ENCODE assay signal across 22 mouse cellular contexts in the genomic region with DNA sequence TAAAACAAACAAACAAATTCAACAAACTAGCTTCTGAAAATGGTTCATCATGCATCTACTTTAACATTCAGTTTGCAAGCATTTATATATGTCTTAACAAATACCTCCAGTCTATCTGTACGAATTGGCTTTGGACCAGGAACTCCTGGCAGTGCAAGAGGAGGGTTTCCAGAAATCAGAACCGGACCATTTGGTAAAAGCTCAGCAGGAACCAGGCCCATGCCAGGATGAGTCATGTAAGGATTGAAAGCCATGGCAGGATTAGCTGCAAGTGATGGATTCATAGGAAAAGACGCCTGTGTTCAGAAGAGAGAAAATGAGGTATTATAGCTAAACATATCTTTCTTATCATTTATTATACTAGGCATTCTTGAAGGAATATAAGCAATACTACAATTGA.
A peak's percentile ranks its signal among the peaks of the same experiment; 100 is the strongest.
DNase-seq lines count a peak whose midpoint lies in the region; ATAC-seq and TF ChIP-seq lines count a peak whose summit lies in the region.
"Had no signal": no experiment of that assay in that cellular context is flagged by ENCODE, and none has a peak within 500 bp of the region (broad histone marks: within the 10 kb centered on the region; RNA-seq: fewer than 3 reads in every experiment).

No protein-coding gene starts in this region.

- no peak overlapping the region for H3K4me3 ChIP-seq in layer of hippocampus, adult 2 months
- no peak overlapping the region for H3K4me3 ChIP-seq in midbrain, embryonic 10.5 days
- H3K4me3 ChIP-seq: forebrain, embryonic 15.5 days; heart, adult 2 months; heart, embryonic 13.5 days; left cerebral cortex, adult 2 months had no signal

- H3K27ac ChIP-seq in layer of hippocampus, adult 2 months: no peak overlapping the region
- H3K27ac ChIP-seq in midbrain, embryonic 10.5 days (replicated peaks): no peak overlapping the region
- H3K27ac ChIP-seq: forebrain, embryonic 15.5 days; heart, adult 2 months; heart, embryonic 13.5 days; hindbrain, postnatal 0 days; left cerebral cortex, adult 2 months had no signal

- peak; percentile 1 for DNase-seq in layer of hippocampus, adult 11-12 months (ENCODE audit: low spot score)
- no peak for DNase-seq in layer of hippocampus, adult 2 months (ENCODE audit: low spot score in 2 of 2)
- peak; percentile 76 for DNase-seq in cerebellum, adult 11 months
- peak; percentile 87 for DNase-seq in cerebellum, adult 9-11 months
- DNase-seq in spleen, adult 18-20 months: no peak
- no peak for DNase-seq in midbrain, embryonic 10.5 days (ENCODE audit: low spot score)
- DNase-seq: adrenal gland, postnatal 10 days; gastrocnemius, postnatal 14 days; heart, adult 2 months; heart, postnatal 14 days; kidney, postnatal 36 days; layer of hippocampus, adult 9-11 months; liver; thymus, adult 2 months; thymus, postnatal 4 days had no signal

- no peaks in the 10 kb centered on the region for H3K36me3 ChIP-seq in midbrain, embryonic 10.5 days
- H3K36me3 ChIP-seq: forebrain, embryonic 15.5 days; heart, embryonic 13.5 days had no signal

- no peaks in the 10 kb centered on the region for H3K27me3 ChIP-seq in midbrain, embryonic 10.5 days (ENCODE audit: low read depth, poor library complexity, severe bottlenecking)
- H3K27me3 ChIP-seq: forebrain, embryonic 15.5 days; heart, embryonic 13.5 days had no signal

- H3K9me3 ChIP-seq in midbrain, embryonic 10.5 days (replicated peaks): no peaks in the 10 kb centered on the region
- H3K9me3 ChIP-seq: forebrain, embryonic 15.5 days; heart, embryonic 13.5 days had no signal

- WGBS in midbrain, embryonic 10.5 days: 88% methylated on average over 3 of the region's 3 CpGs

- no peak for ATAC-seq in monocyte, adult 5-6 weeks (replicated peaks; ENCODE audit: insufficient number of reproducible peaks, low FRiP score, low TSS enrichment, poor library complexity, severe bottlenecking)
- ATAC-seq: forebrain, embryonic 15.5 days; hindbrain, postnatal 0 days; intestine, embryonic 16.5 days; lung, postnatal 0 days had no signal

- no peaks in the 10 kb centered on the region for H3K4me1 ChIP-seq in midbrain, embryonic 10.5 days
- H3K4me1 ChIP-seq: forebrain, embryonic 15.5 days; heart, embryonic 13.5 days had no signal

- no peak for TF ChIP-seq CTCF in layer of hippocampus, adult 2 months (conservative IDR thresholded peaks at IDR 0.05)

Comparison
In these comparisons a context has a peak if more than half of its experiments do, and no peak if none do; other contexts are left out.
1. DNase-seq: peak in layer of hippocampus, adult 11-12 months (single experiment), cerebellum, adult 11 months (single experiment) and cerebellum, adult 9-11 months (single experiment); none in layer of hippocampus, adult 2 months (0 of 2), spleen, adult 18-20 months (0 of 2) and midbrain, embryonic 10.5 days (single experiment).